Mouse (Mus musculus) adrenal gland, postnatal 25 days (tissue): ENCODE results near the gene Fiz1. TPM values are rescaled to one million over a fixed set of nuclear protein-coding genes. Genes with fewer than 3 reads are reported as not detected.
A peak's percentile ranks its signal among the peaks of the same experiment; 100 is the strongest.

ENCODE experiments used
- DNase-seq: peaks from one replicate; pipeline ENCODE4 v3.0.0; 2021; ENCODE audit warnings: mixed read lengths
- long read RNA-seq: library from polyadenylated mRNA; stranded (forward); transcript quantifications from one replicate; pipeline ENCODE4 v2.0.0, GENCODE M21; 2021
- total RNA-seq: library from RNA; stranded (reverse); gene quantifications from 2 replicates; pipeline ENCODE4 v1.2.3, GENCODE M21; 2021

The Fiz1 gene
- 18.7 and 26.4 TPM in 2 replicates for total RNA-seq
- long read RNA-seq, transcript Fiz1-201 (3 exons, 2,546 nt): major isoform, 6 of 12 reads
- long read RNA-seq, partial matches to known transcripts: 4 of 12 reads
- long read RNA-seq, other reads (novel, unspliced or antisense): 0 of 12 reads

GRCm38 (mm10) chr7:5014251-5015117 is at the start of gene Fiz1, which contains the start of gene Zfp524:
Gene Fiz1 (minus strand): TSS chr7:5014697.
Gene Zfp524 (plus strand): TSS chr7:5014415.
- peak; percentile 95 for DNase-seq

GRCm38 (mm10) chr7:5062360-5063001 is 48.0 kb upstream of the Fiz1 start:
- DNase-seq: peak; percentile 64

GRCm38 (mm10) chr7:5061774-5062359 is 47.4 kb upstream of the Fiz1 start, which contains the start of gene U2af2:
Gene U2af2 (plus strand): TSS chr7:5062143.
- DNase-seq: peak; percentile 97

- peak; percentile 97 for DNase-seq
Observed at GRCm38 (mm10) chr7:5060944-5061773, 46.7 kb upstream of the Fiz1 start.

- peak; percentile 76 for DNase-seq
Observed at GRCm38 (mm10) chr7:5060239-5060731, 45.8 kb upstream of the Fiz1 start.

- no peak for DNase-seq
Observed at GRCm38 (mm10) chr7:5059421-5059820, 44.9 kb upstream of the Fiz1 start.

GRCm38 (mm10) chr7:5058631-5059030 is 44.1 kb upstream of the Fiz1 start:
- no peak for DNase-seq

- DNase-seq: no peak
Observed at GRCm38 (mm10) chr7:5057804-5058203, 43.3 kb upstream of the Fiz1 start.

- no peak for DNase-seq
Observed at GRCm38 (mm10) chr7:5057381-5057780, 42.9 kb upstream of the Fiz1 start.

GRCm38 (mm10) chr7:5056651-5057263 is 42.3 kb upstream of the Fiz1 start:
- DNase-seq: no peak

GRCm38 (mm10) chr7:5053456-5054179 is 39.1 kb upstream of the Fiz1 start:
- DNase-seq: no peak

- DNase-seq: no peak
Observed at GRCm38 (mm10) chr7:5052931-5053343, 38.4 kb upstream of the Fiz1 start.

- DNase-seq: no peak
Observed at GRCm38 (mm10) chr7:5052438-5052837, 37.9 kb upstream of the Fiz1 start.

GRCm38 (mm10) chr7:5051193-5052192 is 37.0 kb upstream of the Fiz1 start, which contains the start of gene Zfp580:
Gene Zfp580 (plus strand): TSS chr7:5051538.
- DNase-seq: peak; percentile 78

GRCm38 (mm10) chr7:5047313-5047712 is 32.8 kb upstream of the Fiz1 start:
- DNase-seq: no peak

- no peak for DNase-seq
Observed at GRCm38 (mm10) chr7:5046112-5046511, 31.6 kb upstream of the Fiz1 start.

GRCm38 (mm10) chr7:5044981-5045380 is 30.5 kb upstream of the Fiz1 start:
- no peak for DNase-seq

- DNase-seq: no peak
Observed at GRCm38 (mm10) chr7:5038940-5039339, 24.4 kb upstream of the Fiz1 start.
